Mouse (Mus musculus): ENCODE data around the gene Dock2. TPM values are rescaled to one million over a fixed set of nuclear protein-coding genes. Genes with fewer than 3 reads are reported as not detected.

Dock2 gene
- polyA plus RNA-seq, 1 experiment: 0.01 TPM

DNA sequence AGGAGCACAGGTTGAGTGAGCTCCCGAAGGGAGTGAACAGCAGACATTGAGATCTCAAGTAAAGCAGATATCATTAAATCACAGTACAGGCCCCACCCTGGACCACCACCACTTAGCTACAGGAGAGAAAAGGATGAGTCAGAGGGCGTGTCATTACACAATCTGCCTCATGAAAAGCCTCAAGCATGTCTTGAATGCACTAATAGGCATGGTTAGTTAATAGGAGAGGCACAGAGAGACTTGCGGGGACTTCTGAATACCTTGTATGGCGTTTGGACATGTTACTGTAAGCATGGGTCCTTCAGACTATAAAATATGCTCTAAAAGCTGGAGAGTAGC, 78.6 kb downstream of the Dock2 start:
- no peaks in the 10 kb centered on the region for H3K27me3 ChIP-seq (ENCODE audit: control insufficient read depth)
- no peaks in the 10 kb centered on the region for H3K4me1 ChIP-seq (ENCODE audit: control insufficient read depth)
- no peaks in the 10 kb centered on the region for H3K36me3 ChIP-seq (ENCODE audit: control insufficient read depth)
- no peak for TF ChIP-seq TAL1 (IDR thresholded peaks at IDR 0.05; ENCODE audit: low read length)
- no peak for TF ChIP-seq GATA1 (IDR thresholded peaks at IDR 0.05; ENCODE audit: low read length)
- H3K4me3 ChIP-seq (replicated peaks): no peak overlapping the region
- no peaks in the 10 kb centered on the region for H3K9me3 ChIP-seq (ENCODE audit: control insufficient read depth, low read length)

DNA sequence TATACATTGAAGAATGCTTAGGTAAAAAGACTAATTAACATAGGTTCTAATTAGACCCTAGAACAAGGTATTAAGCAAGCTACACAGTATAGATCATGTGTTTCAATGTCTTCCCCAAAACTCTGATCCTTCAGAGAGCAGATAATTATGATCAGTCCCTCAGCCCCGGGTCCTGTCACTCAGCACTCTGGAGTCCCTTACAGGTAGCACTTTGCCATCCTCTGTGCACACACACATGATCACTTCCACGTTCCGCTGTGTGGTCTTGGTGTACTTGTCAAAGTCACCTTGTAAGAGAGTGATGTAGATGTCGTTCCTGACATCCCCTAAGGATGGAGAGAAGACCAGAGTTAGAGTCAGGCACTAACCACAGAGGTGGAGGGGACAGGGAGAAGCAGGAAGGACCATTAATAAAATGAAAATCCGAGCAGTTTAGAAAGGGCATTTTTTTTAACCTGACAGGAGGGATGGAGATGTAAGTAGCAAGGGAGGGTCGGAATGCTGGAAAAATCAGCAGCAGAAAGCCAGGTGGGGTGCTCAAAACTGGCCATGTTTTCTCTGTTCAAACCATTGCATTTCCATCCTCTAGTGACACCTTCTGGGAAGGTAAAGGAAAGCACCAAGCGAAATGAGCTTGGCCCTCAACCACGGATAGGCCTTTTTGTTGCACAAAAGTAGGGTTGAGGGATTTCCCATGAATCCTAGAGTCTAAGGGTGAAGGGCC, 79.1 kb downstream of the Dock2 start:
- no peaks in the 10 kb centered on the region for H3K27me3 ChIP-seq (ENCODE audit: control insufficient read depth)
- no peak overlapping the region for H3K4me3 ChIP-seq (replicated peaks)
- H3K4me1 ChIP-seq (ENCODE audit: control insufficient read depth): no peaks in the 10 kb centered on the region
- TF ChIP-seq TAL1 (IDR thresholded peaks at IDR 0.05; ENCODE audit: low read length): no peak
- no peak for TF ChIP-seq GATA1 (IDR thresholded peaks at IDR 0.05; ENCODE audit: low read length)
- no peaks in the 10 kb centered on the region for H3K9me3 ChIP-seq (ENCODE audit: control insufficient read depth, low read length)
- no peaks in the 10 kb centered on the region for H3K36me3 ChIP-seq (ENCODE audit: control insufficient read depth)

DNA sequence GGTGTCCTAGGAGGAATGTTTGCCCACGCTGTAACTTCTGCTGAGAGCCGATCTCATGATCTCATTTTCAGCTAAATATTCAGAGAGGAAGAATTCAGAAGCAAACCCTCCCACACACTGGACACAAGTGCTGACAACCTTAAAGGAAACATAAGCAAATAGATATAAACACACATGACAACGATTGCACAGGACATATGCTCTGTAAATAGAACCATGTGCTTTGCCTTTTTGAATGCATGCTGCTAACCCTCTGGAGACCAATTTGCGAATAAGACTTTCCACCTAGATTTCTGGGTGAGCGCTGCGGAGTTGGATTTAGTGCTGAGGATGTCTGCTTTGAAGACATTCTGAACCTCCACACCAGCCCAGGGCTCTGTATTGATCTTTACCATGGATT, 79.8 kb downstream of the Dock2 start:
- no peak overlapping the region for H3K4me3 ChIP-seq (replicated peaks)
- no peaks in the 10 kb centered on the region for H3K4me1 ChIP-seq (ENCODE audit: control insufficient read depth)
- no peaks in the 10 kb centered on the region for H3K27me3 ChIP-seq (ENCODE audit: control insufficient read depth)
- no peaks in the 10 kb centered on the region for H3K36me3 ChIP-seq (ENCODE audit: control insufficient read depth)
- no peaks in the 10 kb centered on the region for H3K9me3 ChIP-seq (ENCODE audit: control insufficient read depth, low read length)
- no peak for TF ChIP-seq TAL1 (IDR thresholded peaks at IDR 0.05; ENCODE audit: low read length)
- no peak for TF ChIP-seq GATA1 (IDR thresholded peaks at IDR 0.05; ENCODE audit: low read length)

DNA sequence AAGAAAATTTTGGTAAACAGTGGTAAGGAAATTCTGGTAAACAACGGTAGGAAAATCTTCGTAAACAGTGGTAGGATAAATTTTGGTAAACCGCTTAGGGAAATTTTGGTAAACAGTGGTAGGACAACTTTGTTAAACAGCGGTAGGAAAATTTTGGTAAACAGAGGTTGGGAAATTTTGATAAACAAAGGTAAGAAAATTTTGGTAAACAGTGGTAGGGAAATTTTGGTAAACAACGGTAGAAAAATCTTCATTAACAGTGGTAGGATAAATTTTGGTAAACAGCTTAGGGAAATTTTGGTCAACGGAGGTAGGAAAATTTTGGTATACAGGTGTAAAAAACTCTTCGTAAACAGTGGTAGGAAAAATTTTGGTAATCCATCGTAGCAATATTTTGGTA, 101.9 kb downstream of the Dock2 start:
- Histone ChIP-seq H3K4me3 (replicated peaks) (no peak overlapping the region), H3K36me3 (ENCODE audit: control insufficient read depth) (no peaks in the 10 kb centered on the region), H3K9me3 (ENCODE audit: control insufficient read depth, low read length) (peaks cover 4% of the 10 kb centered on the region), H3K4me1 (ENCODE audit: control insufficient read depth) (no peaks in the 10 kb centered on the region), H3K27me3 (ENCODE audit: control insufficient read depth) (no peaks in the 10 kb centered on the region)
- TF ChIP-seq TAL1 (IDR thresholded peaks at IDR 0.05; ENCODE audit: low read length): no peak
- TF ChIP-seq GATA1 (IDR thresholded peaks at IDR 0.05; ENCODE audit: low read length): no peak

DNA sequence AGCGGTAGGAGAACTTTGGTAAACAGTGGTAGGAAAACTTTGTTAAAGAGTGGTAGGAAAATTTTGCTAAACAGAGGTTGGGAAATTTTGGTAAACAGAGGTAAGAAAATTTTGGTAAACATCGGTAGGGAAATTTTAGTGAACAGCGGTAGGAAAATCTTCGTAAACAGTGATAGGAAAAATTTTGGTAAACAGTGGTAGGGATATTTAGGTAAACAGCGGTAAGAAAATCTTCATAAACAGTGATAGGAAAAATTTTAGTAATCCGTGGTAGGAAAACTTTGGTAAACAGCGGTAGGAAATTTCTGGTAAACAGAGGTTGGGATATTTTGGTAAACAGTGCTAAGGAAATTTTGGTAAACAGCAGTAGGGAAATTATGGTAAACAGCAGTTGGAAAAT, 239.1 kb downstream of the Dock2 start:
- H3K4me3 ChIP-seq (replicated peaks): no peak overlapping the region
- H3K4me1 ChIP-seq (ENCODE audit: control insufficient read depth): no peaks in the 10 kb centered on the region
- H3K27me3 ChIP-seq (ENCODE audit: control insufficient read depth): no peaks in the 10 kb centered on the region
- no peak for TF ChIP-seq TAL1 (IDR thresholded peaks at IDR 0.05; ENCODE audit: low read length)
- TF ChIP-seq GATA1 (IDR thresholded peaks at IDR 0.05; ENCODE audit: low read length): no peak
- no peaks in the 10 kb centered on the region for H3K36me3 ChIP-seq (ENCODE audit: control insufficient read depth)
- H3K9me3 ChIP-seq (ENCODE audit: control insufficient read depth, low read length): peaks cover 10% of the 10 kb centered on the region

DNA sequence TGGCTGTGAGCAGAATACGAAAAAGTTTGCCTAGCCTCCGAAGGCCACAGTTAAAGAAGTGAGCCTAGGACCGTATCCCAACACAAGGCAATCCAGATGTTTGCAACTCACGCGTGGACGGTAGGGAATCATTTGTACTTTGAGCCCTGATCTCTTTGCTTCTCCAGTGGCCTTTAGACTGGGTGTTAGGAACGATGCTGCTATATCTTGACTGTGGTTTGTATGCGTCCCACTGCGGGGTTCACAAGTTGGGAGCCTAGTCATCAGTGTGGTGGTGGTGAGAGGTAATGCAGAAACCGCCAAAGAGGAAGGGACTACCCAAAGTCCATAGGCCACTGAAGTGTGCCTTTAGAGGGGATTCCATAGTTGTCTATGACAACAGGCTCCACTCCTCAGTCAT, 251.6 kb downstream of the Dock2 start:
- H3K4me3 ChIP-seq (replicated peaks): no peak overlapping the region
- no peaks in the 10 kb centered on the region for H3K9me3 ChIP-seq (ENCODE audit: control insufficient read depth, low read length)
- TF ChIP-seq TAL1 (IDR thresholded peaks at IDR 0.05; ENCODE audit: low read length): no peak
- TF ChIP-seq GATA1 (IDR thresholded peaks at IDR 0.05; ENCODE audit: low read length): no peak
- no peaks in the 10 kb centered on the region for H3K36me3 ChIP-seq (ENCODE audit: control insufficient read depth)
- no peaks in the 10 kb centered on the region for H3K27me3 ChIP-seq (ENCODE audit: control insufficient read depth)
- peaks cover 3% of the 10 kb centered on the region for H3K4me1 ChIP-seq (ENCODE audit: control insufficient read depth)

DNA sequence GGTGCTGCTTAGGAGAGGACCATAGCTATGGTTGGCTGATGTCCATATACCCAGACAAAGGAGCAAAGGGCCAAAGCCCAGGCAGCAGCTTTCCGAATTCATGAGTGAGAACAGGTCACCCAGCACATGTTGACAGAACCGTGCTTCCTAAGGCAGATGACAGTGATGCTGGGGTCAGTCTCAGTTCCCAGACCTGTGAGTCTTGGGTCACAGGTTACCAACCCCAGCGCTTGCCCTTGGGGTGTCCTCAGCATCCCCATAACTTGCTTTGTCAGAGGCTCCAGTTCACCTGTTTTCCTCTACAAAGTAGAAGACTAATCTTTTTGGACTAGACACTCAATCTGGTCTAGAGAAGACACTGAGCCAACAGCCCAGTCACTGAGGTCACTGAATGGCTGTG, 252.7 kb downstream of the Dock2 start:
- no peak overlapping the region for H3K4me3 ChIP-seq (replicated peaks)
- no peaks in the 10 kb centered on the region for H3K9me3 ChIP-seq (ENCODE audit: control insufficient read depth, low read length)
- TF ChIP-seq GATA1 (IDR thresholded peaks at IDR 0.05; ENCODE audit: low read length) (no peak), TAL1 (IDR thresholded peaks at IDR 0.05; ENCODE audit: low read length) (no peak)
- H3K4me1 ChIP-seq (ENCODE audit: control insufficient read depth): peaks cover 6% of the 10 kb centered on the region
- H3K36me3 ChIP-seq (ENCODE audit: control insufficient read depth): no peaks in the 10 kb centered on the region
- no peaks in the 10 kb centered on the region for H3K27me3 ChIP-seq (ENCODE audit: control insufficient read depth)

DNA sequence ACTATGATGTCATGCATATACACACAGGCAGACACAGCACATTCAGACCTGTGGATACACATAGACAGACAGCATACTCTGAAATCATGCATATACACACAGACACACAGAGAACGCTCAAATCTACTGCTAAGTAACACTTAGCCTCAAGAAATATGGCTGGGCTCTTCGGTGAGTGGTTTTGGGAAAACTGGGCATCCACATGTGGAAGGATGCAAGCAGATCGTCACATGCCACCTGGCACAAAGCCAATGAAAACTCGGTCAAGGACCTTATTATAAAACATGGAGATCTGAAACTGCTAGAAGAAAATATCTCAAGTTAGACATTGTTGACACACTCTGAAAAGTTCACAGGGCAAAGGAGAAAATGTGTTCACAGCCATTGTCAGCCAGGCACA, 255.7 kb downstream of the Dock2 start:
- no peak for TF ChIP-seq GATA1 (IDR thresholded peaks at IDR 0.05; ENCODE audit: low read length)
- no peak for TF ChIP-seq TAL1 (IDR thresholded peaks at IDR 0.05; ENCODE audit: low read length)
- Histone ChIP-seq H3K4me3 (replicated peaks) (no peak overlapping the region), H3K9me3 (ENCODE audit: control insufficient read depth, low read length) (no peaks in the 10 kb centered on the region), H3K36me3 (ENCODE audit: control insufficient read depth) (no peaks in the 10 kb centered on the region), H3K27me3 (ENCODE audit: control insufficient read depth) (no peaks in the 10 kb centered on the region), H3K4me1 (ENCODE audit: control insufficient read depth) (peaks cover 6% of the 10 kb centered on the region)

DNA sequence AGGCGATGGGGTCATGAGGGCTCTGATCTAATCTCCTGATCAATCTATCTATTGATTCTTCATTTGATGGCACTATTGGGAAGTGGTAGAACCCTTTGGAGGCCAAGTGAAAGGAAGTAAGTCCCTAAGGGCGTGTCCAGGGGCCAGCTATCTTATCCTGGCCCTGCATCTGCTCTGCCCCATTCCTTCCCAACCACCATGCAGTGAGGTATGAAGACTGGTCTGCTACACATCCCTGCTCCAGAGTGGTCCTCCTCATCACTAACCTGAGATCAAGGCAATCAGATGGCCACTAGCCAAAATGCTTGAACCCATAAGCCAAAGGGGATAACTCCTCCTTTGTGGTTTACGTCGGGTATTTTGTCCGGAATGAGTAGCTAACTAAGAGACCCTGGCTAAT, 256.5 kb downstream of the Dock2 start:
- H3K36me3 ChIP-seq (ENCODE audit: control insufficient read depth): no peaks in the 10 kb centered on the region
- no peak overlapping the region for H3K4me3 ChIP-seq (replicated peaks)
- no peak for TF ChIP-seq TAL1 (IDR thresholded peaks at IDR 0.05; ENCODE audit: low read length)
- no peak for TF ChIP-seq GATA1 (IDR thresholded peaks at IDR 0.05; ENCODE audit: low read length)
- H3K4me1 ChIP-seq (ENCODE audit: control insufficient read depth): peaks cover 6% of the 10 kb centered on the region
- no peaks in the 10 kb centered on the region for H3K9me3 ChIP-seq (ENCODE audit: control insufficient read depth, low read length)
- no peaks in the 10 kb centered on the region for H3K27me3 ChIP-seq (ENCODE audit: control insufficient read depth)
